Mouse (Mus musculus) hindbrain, postnatal 0 days (tissue): ENCODE measurements around the gene Olfr1392. TPM values are rescaled to one million over a fixed set of nuclear protein-coding genes. Genes with fewer than 3 reads are reported as not detected.

Source experiments
- ATAC-seq: fragments of 200-750 bp; cut with Nextera tagmentation; 2 replicates; pipeline ENCODE4 v1.8.0; 2017; ENCODE audit warnings: mild to moderate bottlenecking, moderate TSS enrichment, moderate library complexity
- DNase-seq: peaks from one replicate; pipeline ENCODE4 v3.0.0-alpha.2; 2015; ENCODE audit warnings: low spot score
- H3K27ac ChIP-seq: fragments of 300-500 bp; sonication (generic); 2 replicates; pipeline ENCODE4 v1.5.1; 2014; ENCODE audit warnings: mild to moderate bottlenecking
- H3K27me3 ChIP-seq: fragments of 300-500 bp; sonication (generic); 2 replicates; pipeline ENCODE4 v1.6.1; 2014; ENCODE audit warnings: low read length, mixed read lengths; ENCODE audit not compliant: insufficient read depth
- H3K36me3 ChIP-seq: fragments of 300-500 bp; sonication (generic); 2 replicates; pipeline ENCODE4 v1.6.1; 2014; ENCODE audit warnings: low read length, mixed read lengths; ENCODE audit not compliant: insufficient read depth
- H3K4me1 ChIP-seq: fragments of 300-500 bp; sonication (generic); 2 replicates; pipeline ENCODE4 v1.6.1; 2014; ENCODE audit warnings: antibody characterized with exemption, low read length, mixed read lengths; ENCODE audit not compliant: insufficient read depth
- H3K4me2 ChIP-seq: fragments of 300-500 bp; sonication (generic); 2 replicates; pipeline ENCODE4 v1.6.1; 2014; ENCODE audit warnings: low read depth, mild to moderate bottlenecking, low read length, moderate library complexity, mixed read lengths
- H3K4me3 ChIP-seq: fragments of 300-500 bp; sonication (generic); 2 replicates; pipeline ENCODE4 v1.5.1; 2014; ENCODE audit warnings: low read length
- H3K9ac ChIP-seq: fragments of 300-500 bp; sonication (generic); replicated peaks from 2 replicates; pipeline ENCODE4 v1.6.1; 2014; ENCODE audit warnings: mild to moderate bottlenecking, low read length, moderate library complexity, mixed read lengths
- H3K9me3 ChIP-seq: fragments of 300-500 bp; sonication (generic); 2 replicates; pipeline ENCODE4 v1.6.1; 2016; ENCODE audit warnings: low read length, mixed read lengths
- CTCF ChIP-seq: IDR thresholded peaks from 2 replicates; pipeline ENCODE4 v1.5.1; 2016; ENCODE audit warnings: antibody characterized with exemption, control low read depth, low read depth
- WGBS: fragments of 180-500 bp; shearing (Covaris S2); extraction: QIAGEN DNeasy Blood & Tissue Kit; methylation state at CpG from one replicate; pipeline ENCODE4 v1.1.7; 2014; 5-methylcytosine and 5-hydroxymethylcytosine counted together
- polyA plus RNA-seq: library from polyadenylated mRNA; unstranded; fragments of >200 nt; fragmentation: Nextera tagmentation; extraction: Ambion mirVana; gene quantifications from 2 replicates; pipeline ENCODE4 v1.2.1, GENCODE M21; 2015
- total RNA-seq: library from RNA; depleted of rRNA; stranded (reverse); fragments of >200 nt; gene quantifications from 2 replicates; pipeline ENCODE4 v1.2.3, GENCODE M21; 2014

The Olfr1392 gene
- total and polyA plus RNA-seq, 2 experiments from 2014 or later: not detected

GRCm38 (mm10) chr11:49242944-49243626 is 42.0 kb upstream of the Olfr1392 start:
- Histone ChIP-seq H3K9me3 (no peaks in the 10 kb centered on the region), H3K27me3 (no peaks in the 10 kb centered on the region), H3K4me1 (peaks cover 13% of the 10 kb centered on the region; the same call in 1 of the 2 replicates), H3K4me2 (peak overlapping the region; percentile 75), H3K9ac (peak overlapping the region; percentile 66), H3K4me3 (peak overlapping the region; percentile 67), H3K36me3 (no peaks in the 10 kb centered on the region), H3K27ac (peak overlapping the region; percentile 90)
- 24% methylated on average over 11 of the region's 11 CpGs for WGBS
- DNase-seq (no peak), ATAC-seq (peak; percentile 0)
- TF ChIP-seq CTCF: no peak

DNA sequence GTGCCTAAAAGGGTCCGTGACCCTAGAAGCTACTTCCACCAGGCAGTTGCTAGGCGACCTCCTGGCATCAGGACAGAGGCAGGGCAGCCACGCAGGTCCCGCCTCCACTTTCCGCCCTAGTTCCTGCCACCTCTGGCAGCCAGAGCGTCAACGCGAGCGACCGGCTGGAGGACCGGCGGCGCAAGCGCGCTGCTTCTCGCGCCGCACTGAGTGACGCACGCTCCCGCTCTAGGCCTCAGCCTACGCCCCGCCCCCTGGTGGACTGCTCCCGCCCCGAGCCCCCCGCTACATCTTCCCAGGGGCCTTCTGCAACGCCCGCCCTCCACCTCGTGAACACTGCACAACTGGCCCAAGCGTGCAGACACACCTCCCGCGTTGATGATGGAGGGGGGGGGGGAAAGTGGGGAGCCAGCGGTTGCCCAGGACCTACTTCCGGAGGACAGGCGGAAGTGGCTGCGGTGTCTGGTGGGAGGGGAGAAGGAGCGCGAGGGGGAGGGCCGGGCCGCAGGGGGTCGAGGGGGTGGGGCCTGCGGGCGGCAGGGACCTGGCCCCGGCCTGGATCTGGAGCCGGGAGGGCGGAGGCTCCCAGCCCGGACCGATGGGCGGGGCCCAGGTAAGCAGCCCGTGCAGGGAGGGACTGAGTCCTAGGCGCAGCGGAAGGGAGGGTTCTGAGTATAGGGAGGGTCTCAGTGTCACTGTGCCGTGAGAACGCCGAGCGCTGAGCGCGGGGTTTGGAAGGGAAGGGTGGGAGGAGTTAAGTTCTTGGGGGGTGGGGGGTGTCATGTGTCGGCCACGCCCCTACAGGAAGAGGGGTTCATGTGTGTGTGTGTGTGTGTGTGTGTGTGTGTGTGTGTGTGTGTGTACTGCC is 41.1 kb upstream of the Olfr1392 start, which contains the start of gene Mgat1:
TSS of gene Mgat1 (plus strand) at position 465 of the 868 bp plus-strand sequence.
- no peaks in the 10 kb centered on the region for H3K27me3 ChIP-seq
- no peaks in the 10 kb centered on the region for H3K36me3 ChIP-seq
- H3K27ac ChIP-seq: peak within 1 kb of the TSS; percentile 90
- H3K4me2 ChIP-seq: peak within 1 kb of the TSS; percentile 75
- WGBS: under 1% methylated on average over 58 of the region's 60 CpGs
- ATAC-seq (peak; percentile 98), DNase-seq (peak; percentile 97)
- peak within 1 kb of the TSS; percentile 66 for H3K9ac ChIP-seq
- H3K4me3 ChIP-seq: peak within 1 kb of the TSS; percentile 67
- H3K4me1 ChIP-seq: peaks cover 13% of the 10 kb centered on the region; the same call in 1 of the 2 replicates
- peak; percentile 33 for TF ChIP-seq CTCF
- H3K9me3 ChIP-seq: no peaks in the 10 kb centered on the region

DNA sequence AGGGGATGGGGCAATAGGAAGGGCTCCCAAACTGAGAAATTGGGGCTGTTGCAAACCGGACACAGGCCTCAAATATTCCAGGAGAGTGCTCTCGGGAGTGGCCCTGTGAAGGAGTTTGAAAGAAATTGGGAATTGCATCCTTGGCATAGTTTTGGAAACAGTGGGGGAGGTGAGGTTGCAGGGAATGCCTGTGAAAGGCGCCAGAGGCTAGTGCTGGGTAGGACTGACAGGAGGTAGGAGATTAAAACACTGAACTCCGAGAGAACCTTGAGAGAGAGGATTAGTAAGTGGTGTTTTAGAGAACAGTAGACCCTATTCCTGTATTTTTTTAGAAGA is 40.5 kb upstream of the Olfr1392 start:
- WGBS: 2% methylated on average over 4 of the region's 4 CpGs
- peak overlapping the region; percentile 66 for H3K9ac ChIP-seq
- H3K27me3 ChIP-seq: no peaks in the 10 kb centered on the region
- no peak for TF ChIP-seq CTCF
- H3K4me1 ChIP-seq: peaks cover 13% of the 10 kb centered on the region; the same call in 1 of the 2 replicates
- peak overlapping the region; percentile 67 for H3K4me3 ChIP-seq
- H3K27ac ChIP-seq: peak overlapping the region; percentile 90
- peak overlapping the region; percentile 75 for H3K4me2 ChIP-seq
- H3K36me3 ChIP-seq: no peaks in the 10 kb centered on the region
- DNase-seq (no peak), ATAC-seq (no peak)
- H3K9me3 ChIP-seq: no peaks in the 10 kb centered on the region

DNA sequence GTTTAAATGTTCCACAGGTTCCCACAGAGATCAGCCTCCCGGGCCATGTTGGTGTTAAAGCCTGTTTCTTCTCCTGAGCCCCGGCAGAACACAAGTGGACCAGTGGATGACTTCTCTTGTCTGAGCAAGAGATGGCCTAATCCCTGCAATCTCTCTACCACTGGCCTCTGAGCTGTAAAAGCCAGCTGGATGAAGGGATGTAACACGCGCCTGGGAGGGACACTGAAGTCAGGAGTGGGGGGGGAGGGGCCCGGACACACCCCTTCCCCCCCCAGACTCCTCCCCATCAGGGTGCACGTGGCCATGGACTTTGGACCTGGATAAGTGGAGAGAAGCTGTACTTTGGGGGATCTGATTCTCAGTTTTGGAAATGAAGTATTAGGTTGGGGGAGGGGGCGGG is 39.9 kb upstream of the Olfr1392 start:
- H3K4me3 ChIP-seq: peak overlapping the region; percentile 67
- H3K4me1 ChIP-seq: peaks cover 13% of the 10 kb centered on the region; the same call in 1 of the 2 replicates
- no peaks in the 10 kb centered on the region for H3K9me3 ChIP-seq
- no peak for ATAC-seq
- H3K9ac ChIP-seq: no peak overlapping the region
- no peak overlapping the region for H3K27ac ChIP-seq
- WGBS: 30% methylated on average over 7 of the region's 7 CpGs
- no peak for DNase-seq
- H3K36me3 ChIP-seq: no peaks in the 10 kb centered on the region
- TF ChIP-seq CTCF: no peak
- no peaks in the 10 kb centered on the region for H3K27me3 ChIP-seq
- H3K4me2 ChIP-seq: peak overlapping the region; percentile 75

DNA sequence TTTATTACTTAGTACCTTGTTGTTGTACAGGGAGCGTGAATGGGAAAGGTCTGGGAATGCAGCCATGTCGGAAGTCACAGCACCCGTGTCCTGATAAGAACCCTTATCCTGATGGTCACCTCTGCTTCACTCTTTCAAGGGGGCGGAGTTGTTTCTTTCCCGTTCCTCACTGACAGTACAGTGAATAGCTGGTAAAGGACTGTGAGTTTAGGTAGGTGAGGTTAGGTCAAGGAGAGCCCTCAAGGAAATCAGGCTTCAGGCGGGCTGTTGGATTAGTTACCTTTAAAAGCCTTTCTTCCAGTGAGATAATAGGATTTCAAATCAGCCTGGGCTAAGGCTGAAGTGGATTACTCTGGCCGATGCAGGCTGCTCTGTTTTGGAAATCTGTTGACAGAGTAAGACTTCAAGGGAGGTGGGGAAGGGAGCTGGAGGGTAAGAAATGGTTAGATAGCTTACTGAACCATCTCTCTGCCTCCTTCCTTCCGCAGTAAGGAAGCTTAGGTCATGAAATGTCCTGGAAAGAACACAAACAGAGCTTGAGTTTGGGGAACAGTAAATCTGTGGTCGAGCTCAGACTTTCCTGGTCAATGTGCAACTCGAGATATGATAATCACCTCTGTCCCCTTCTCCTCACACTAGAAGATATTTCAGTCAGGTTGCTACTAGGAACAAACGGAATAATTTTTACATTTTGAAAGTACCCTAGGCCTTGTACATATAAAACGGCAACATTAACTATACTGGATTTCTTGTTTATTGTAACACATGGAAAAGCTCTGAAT is 39.3 kb upstream of the Olfr1392 start:
- Histone ChIP-seq H3K4me1 (peaks cover 13% of the 10 kb centered on the region; the same call in 1 of the 2 replicates), H3K9ac (no peak overlapping the region)
- no peak for DNase-seq

DNA sequence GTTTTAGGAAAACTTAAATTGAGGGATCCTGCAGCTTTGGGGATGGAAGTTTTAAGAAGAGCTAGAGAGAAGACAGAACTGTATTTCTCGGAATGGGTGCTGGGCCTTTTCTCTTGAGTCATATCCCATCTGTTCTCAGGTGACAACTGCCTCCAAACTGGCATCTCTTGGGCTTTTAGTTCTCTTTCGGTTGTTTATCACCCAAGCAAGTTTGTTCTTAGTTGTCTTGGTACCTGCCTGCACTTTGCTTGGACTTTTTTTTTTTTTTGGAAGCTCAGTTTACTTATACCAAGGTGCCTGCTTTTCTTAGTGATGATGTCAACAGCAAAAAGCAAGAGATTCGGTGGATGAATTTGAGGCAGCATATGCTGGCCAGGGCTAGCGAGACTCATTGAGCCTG is 38.6 kb upstream of the Olfr1392 start:
- Histone ChIP-seq H3K9ac (no peak overlapping the region), H3K27me3 (no peaks in the 10 kb centered on the region), H3K4me3 (no peak overlapping the region), H3K4me1 (peaks cover 13% of the 10 kb centered on the region; the same call in 1 of the 2 replicates), H3K9me3 (no peaks in the 10 kb centered on the region), H3K27ac (no peak overlapping the region), H3K36me3 (no peaks in the 10 kb centered on the region), H3K4me2 (no peak overlapping the region)
- no peak for DNase-seq
- TF ChIP-seq CTCF: no peak
- no peak for ATAC-seq
- 87% methylated on average over 4 of the region's 4 CpGs for WGBS

More for the DNA sequence above, 39.3 kb upstream of the Olfr1392 start:
- ATAC-seq: no peak
- H3K27me3 ChIP-seq: no peaks in the 10 kb centered on the region
- TF ChIP-seq CTCF: no peak
- peak overlapping the region; percentile 75 for H3K4me2 ChIP-seq
- no peaks in the 10 kb centered on the region for H3K9me3 ChIP-seq
- no peak overlapping the region for H3K27ac ChIP-seq
- H3K36me3 ChIP-seq: no peaks in the 10 kb centered on the region
- WGBS: 42% methylated on average over 12 of the region's 12 CpGs
- no peak overlapping the region; the same call in 1 of the 2 replicates for H3K4me3 ChIP-seq
